ENCODE assay signal across 24 mouse cellular contexts in genomic region chr5:128412306-128412705, GRCm38 (mm10). TPM values are rescaled to one million over a fixed set of nuclear protein-coding genes. Genes with fewer than 3 reads are reported as not detected.
DNase-seq lines count a peak whose midpoint lies in the region; ATAC-seq lines count a peak whose summit lies in the region.
"Had no signal": no experiment of that assay in that cellular context is flagged by ENCODE, and none has a peak within 500 bp of the region (broad histone marks: within the 10 kb centered on the region; RNA-seq: fewer than 3 reads in every experiment).

No protein-coding gene starts in this region.

- no peak overlapping the region for H3K27ac ChIP-seq in kidney, embryonic 16.5 days (ENCODE audit: low read length)
- H3K27ac ChIP-seq in midbrain, embryonic 11.5 days (ENCODE audit: low read depth, low read length), result no peak overlapping the region
- H3K27ac ChIP-seq in midbrain, embryonic 15.5 days, result no peak overlapping the region
- H3K27ac ChIP-seq: embryonic facial prominence, embryonic 12.5 days; embryonic facial prominence, embryonic 15.5 days; gastrocnemius, adult 2 months; hindbrain, embryonic 12.5 days had no signal

- H3K27me3 ChIP-seq in kidney, embryonic 16.5 days (ENCODE audit: insufficient read depth, low read length), result no peaks in the 10 kb centered on the region; the same call in 1 of the 2 replicates
- H3K27me3 ChIP-seq in midbrain, embryonic 11.5 days (ENCODE audit: control insufficient read depth, insufficient read depth, low read length), result no peaks in the 10 kb centered on the region
- no peaks in the 10 kb centered on the region for H3K27me3 ChIP-seq in midbrain, embryonic 15.5 days (replicated peaks)
- H3K27me3 ChIP-seq: embryonic facial prominence, embryonic 12.5 days; embryonic facial prominence, embryonic 15.5 days; hindbrain, embryonic 12.5 days had no signal

- peak; percentile 23 for DNase-seq in embryo, embryonic 10.5 days (ENCODE audit: low spot score)
- DNase-seq in embryo, embryonic 9.5 days (ENCODE audit: extremely low spot score), result no peak
- DNase-seq in kidney, adult 9 months, result no peak
- peak; percentile 14 to 27 for DNase-seq in kidney, postnatal 4 days
- no peak for DNase-seq in kidney, postnatal 10 days
- DNase-seq in midbrain, embryonic 11.5 days (ENCODE audit: low spot score, missing footprints), result peak; percentile 26
- DNase-seq: adrenal gland, adult 8-10 months; adrenal gland, postnatal 25 days; cerebellum, adult 11-12 months; cerebellum, adult 8-10 months; cerebellum, postnatal 10 days; cerebellum, postnatal 36 days; forebrain, postnatal 0 days; gastrocnemius, adult 2 months; gastrocnemius, postnatal 14 days; heart, adult 11 months had no signal

- H3K36me3 ChIP-seq in kidney, embryonic 16.5 days (ENCODE audit: insufficient read depth, low read length), result no peaks in the 10 kb centered on the region
- H3K36me3 ChIP-seq in midbrain, embryonic 11.5 days (ENCODE audit: control insufficient read depth, insufficient read depth, low read length), result no peaks in the 10 kb centered on the region
- no peaks in the 10 kb centered on the region for H3K36me3 ChIP-seq in midbrain, embryonic 15.5 days (replicated peaks)
- H3K36me3 ChIP-seq: embryonic facial prominence, embryonic 12.5 days; embryonic facial prominence, embryonic 15.5 days; hindbrain, embryonic 12.5 days had no signal

- WGBS in kidney, embryonic 16.5 days, result 9% methylated on average over 6 of the region's 6 CpGs
- WGBS in midbrain, embryonic 11.5 days, result 84% methylated on average over 6 of the region's 6 CpGs
- WGBS in midbrain, embryonic 15.5 days, result 79% methylated on average over 6 of the region's 6 CpGs

- H3K4me1 ChIP-seq in kidney, embryonic 16.5 days (ENCODE audit: insufficient read depth, low read length), result no peaks in the 10 kb centered on the region
- no peaks in the 10 kb centered on the region for H3K4me1 ChIP-seq in midbrain, embryonic 11.5 days (ENCODE audit: control insufficient read depth, insufficient read depth, low read length)
- no peaks in the 10 kb centered on the region for H3K4me1 ChIP-seq in midbrain, embryonic 15.5 days
- H3K4me1 ChIP-seq: embryonic facial prominence, embryonic 12.5 days; embryonic facial prominence, embryonic 15.5 days; hindbrain, embryonic 12.5 days had no signal

- no peak overlapping the region for H3K9ac ChIP-seq in kidney, embryonic 16.5 days (replicated peaks; ENCODE audit: low read length)
- H3K9ac ChIP-seq in midbrain, embryonic 11.5 days (ENCODE audit: low read length), result no peak overlapping the region
- H3K9ac ChIP-seq in midbrain, embryonic 15.5 days, result no peak overlapping the region
- H3K9ac ChIP-seq: embryonic facial prominence, embryonic 12.5 days; embryonic facial prominence, embryonic 15.5 days; forebrain, postnatal 0 days; hindbrain, embryonic 12.5 days had no signal

- H3K4me3 ChIP-seq in kidney, embryonic 16.5 days (ENCODE audit: low read length), result no peak overlapping the region
- H3K4me3 ChIP-seq in midbrain, embryonic 11.5 days (ENCODE audit: low read depth, low read length), result no peak overlapping the region
- no peak overlapping the region for H3K4me3 ChIP-seq in midbrain, embryonic 15.5 days
- H3K4me3 ChIP-seq: embryonic facial prominence, embryonic 12.5 days; embryonic facial prominence, embryonic 15.5 days; gastrocnemius, adult 2 months; hindbrain, embryonic 12.5 days had no signal

- no peak overlapping the region for H3K4me2 ChIP-seq in kidney, embryonic 16.5 days (replicated peaks; ENCODE audit: low read depth, low read length)
- H3K4me2 ChIP-seq in midbrain, embryonic 11.5 days, result no peak overlapping the region
- no peak overlapping the region for H3K4me2 ChIP-seq in midbrain, embryonic 15.5 days
- H3K4me2 ChIP-seq: embryonic facial prominence, embryonic 12.5 days; embryonic facial prominence, embryonic 15.5 days; heart, embryonic 11.5 days; hindbrain, embryonic 12.5 days had no signal

- peak; percentile 63; the same call in 1 of the 2 replicates for ATAC-seq in kidney, embryonic 16.5 days (ENCODE audit: low FRiP score, low TSS enrichment)
- no peak for ATAC-seq in midbrain, embryonic 11.5 days (ENCODE audit: low FRiP score)
- no peak for ATAC-seq in midbrain, embryonic 15.5 days (replicated peaks)
- ATAC-seq: activated CD4-positive, CD25-positive, alpha-beta regulatory T cell, adult 4 months; forebrain, embryonic 14.5 days; forebrain, postnatal 0 days had no signal

- no peaks in the 10 kb centered on the region for H3K9me3 ChIP-seq in kidney, embryonic 16.5 days (ENCODE audit: low read length)
- H3K9me3 ChIP-seq in midbrain, embryonic 11.5 days (ENCODE audit: control insufficient read depth, low read length), result no peaks in the 10 kb centered on the region
- no peaks in the 10 kb centered on the region for H3K9me3 ChIP-seq in midbrain, embryonic 15.5 days
- H3K9me3 ChIP-seq: embryonic facial prominence, embryonic 12.5 days; embryonic facial prominence, embryonic 15.5 days; hindbrain, embryonic 12.5 days had no signal

RNA-seq across cellular contexts. Expression of gene Tmem132d, which starts 20.6 kb away (rescaled TPM):
- polyA plus RNA-seq in kidney, embryonic 16.5 days (2015; fragmentation: Nextera tagmentation; extraction: Ambion mirVana), result 0.19 and 0.31 TPM in 2 replicates
- polyA plus RNA-seq in midbrain, embryonic 11.5 days (2014; fragmentation: Nextera tagmentation; extraction: Ambion mirVana), result 0.23 and 0.36 TPM in 2 replicates
- polyA plus RNA-seq in midbrain, embryonic 15.5 days (2015; fragmentation: Nextera tagmentation; extraction: Ambion mirVana), result 3.2 and 3.4 TPM in 2 replicates
- polyA plus RNA-seq: activated CD4-positive, CD25-positive, alpha-beta regulatory T cell, adult 4 months had no signal

Comparison
In these comparisons a context has a peak if more than half of its experiments do, and no peak if none do; other contexts are left out.
1. DNase-seq: peak in embryo, embryonic 10.5 days (single experiment), kidney, postnatal 4 days (2 of 2) and midbrain, embryonic 11.5 days (single experiment); none in embryo, embryonic 9.5 days (single experiment), kidney, adult 9 months (single experiment) and kidney, postnatal 10 days (single experiment).